Mouse (Mus musculus): ENCODE measurements around the gene Ethe1. TPM values are rescaled to one million over a fixed set of nuclear protein-coding genes. Genes with fewer than 3 reads are reported as not detected.
A peak's percentile ranks its signal among the peaks of the same experiment; 100 is the strongest.

The Ethe1 gene
- polyA plus RNA-seq, 1 experiment from 2014 or later = 21.9 TPM

DNA sequence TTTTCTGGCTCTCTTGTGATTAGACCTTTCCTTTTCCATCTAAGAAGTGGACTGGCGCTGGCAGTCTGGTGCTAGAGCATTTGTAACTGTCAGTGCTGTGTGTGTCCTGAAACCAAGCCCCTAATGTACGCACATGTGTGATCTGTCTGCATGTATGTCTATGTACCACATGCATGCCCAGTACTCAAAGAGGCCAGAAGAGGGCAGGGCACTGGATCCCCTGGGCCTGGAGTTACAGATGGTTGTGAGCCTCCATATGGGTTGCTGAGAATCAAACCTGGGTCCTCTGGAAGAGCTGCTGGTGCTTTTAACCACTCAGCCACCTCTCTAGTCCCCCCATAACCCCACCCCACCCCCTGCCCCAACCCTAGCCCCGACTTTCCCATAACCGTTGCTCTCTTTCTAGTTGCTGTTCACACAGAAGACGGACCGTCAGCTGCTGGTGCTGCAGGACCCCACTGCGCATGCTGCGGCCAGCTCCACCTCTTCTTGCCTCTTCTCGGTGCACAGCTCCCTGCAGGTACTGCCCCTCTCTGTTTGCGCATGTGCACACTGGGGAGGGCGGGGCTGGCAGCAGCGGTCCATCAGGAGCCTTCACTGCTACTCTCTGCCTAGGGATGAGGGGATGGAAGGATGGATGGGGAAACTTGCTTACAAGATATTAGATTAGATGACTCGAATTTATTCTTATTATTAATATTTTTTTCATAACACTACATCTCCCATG is 32.5 kb downstream of the Ethe1 start:
- Histone ChIP-seq H3K4me3 (no peak overlapping the region), H3K9ac (no peak overlapping the region), H3K36me3 (no peaks in the 10 kb centered on the region), H3K9me3 (no peaks in the 10 kb centered on the region), H3K27me3 (0 out of 2 replicates have a peak, but pooled peaks cover 2% of the 10 kb centered on the region), H3K4me1 (replicated peaks) (no peaks in the 10 kb centered on the region), H3K27ac (replicated peaks) (no peak overlapping the region), H3K4me2 (no peak overlapping the region)
- ATAC-seq (ENCODE audit: low read depth) = no peak
- 52% methylated on average over 13 of the region's 13 CpGs for WGBS

DNA sequence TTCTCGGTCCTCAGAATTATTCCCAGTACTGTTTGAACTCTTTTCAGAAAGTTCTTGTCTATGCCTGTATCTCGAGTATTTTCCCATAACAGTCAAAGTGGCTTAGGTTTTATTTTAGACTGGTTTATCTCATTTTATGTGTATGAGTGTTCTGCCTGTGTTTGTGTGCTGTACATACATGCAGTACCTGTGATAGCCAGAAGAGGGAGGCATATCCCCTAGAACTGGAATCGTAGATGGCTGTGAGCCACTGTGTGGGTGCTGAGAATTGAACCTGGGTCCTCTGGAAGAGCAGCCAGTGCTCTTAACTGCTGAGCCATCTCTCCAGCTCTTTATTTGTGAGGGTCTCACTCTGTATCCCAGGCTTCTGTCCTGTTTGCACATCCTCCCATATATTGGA is 33.9 kb downstream of the Ethe1 start:
- 0 out of 2 replicates have a peak, but pooled peaks cover 2% of the 10 kb centered on the region for H3K27me3 ChIP-seq
- H3K36me3 ChIP-seq = no peaks in the 10 kb centered on the region
- no peak overlapping the region for H3K27ac ChIP-seq (replicated peaks)
- H3K4me1 ChIP-seq (replicated peaks) = no peaks in the 10 kb centered on the region
- ATAC-seq (ENCODE audit: low read depth) = no peak
- H3K9me3 ChIP-seq = no peaks in the 10 kb centered on the region
- no peak overlapping the region for H3K4me3 ChIP-seq
- H3K9ac ChIP-seq = no peak overlapping the region
- no peak overlapping the region for H3K4me2 ChIP-seq
- WGBS = 82% methylated on average over 3 of the region's 3 CpGs

- no peak for ATAC-seq (ENCODE audit: low read depth)
- Histone ChIP-seq H3K36me3 (no peaks in the 10 kb centered on the region), H3K27me3 (0 out of 2 replicates have a peak, but pooled peaks cover 5% of the 10 kb centered on the region), H3K4me1 (replicated peaks) (no peaks in the 10 kb centered on the region), H3K4me2 (no peak overlapping the region), H3K9ac (no peak overlapping the region), H3K4me3 (no peak overlapping the region), H3K27ac (replicated peaks) (no peak overlapping the region), H3K9me3 (no peaks in the 10 kb centered on the region)
- 81% methylated on average over 6 of the region's 6 CpGs for WGBS
Measured at GRCm38 (mm10) chr7:24622967-24623366, 35.6 kb downstream of the Ethe1 start.

GRCm38 (mm10) chr7:24628685-24629610 is 41.6 kb downstream of the Ethe1 start:
- peaks cover 7% of the 10 kb centered on the region for H3K4me1 ChIP-seq (replicated peaks)
- peak overlapping the region; percentile 32 for H3K4me3 ChIP-seq
- no peak overlapping the region for H3K27ac ChIP-seq (replicated peaks)
- WGBS = 7% methylated on average over 32 of the region's 33 CpGs
- H3K9me3 ChIP-seq = no peaks in the 10 kb centered on the region
- peak; percentile 52; the same call in 1 of the 2 replicates for ATAC-seq (ENCODE audit: low read depth)
- H3K4me2 ChIP-seq = peak overlapping the region; percentile 59
- no peaks in the 10 kb centered on the region for H3K36me3 ChIP-seq
- H3K9ac ChIP-seq = peak overlapping the region; percentile 60
- peaks cover 10% of the 10 kb centered on the region; the same call in 1 of the 2 replicates for H3K27me3 ChIP-seq

DNA sequence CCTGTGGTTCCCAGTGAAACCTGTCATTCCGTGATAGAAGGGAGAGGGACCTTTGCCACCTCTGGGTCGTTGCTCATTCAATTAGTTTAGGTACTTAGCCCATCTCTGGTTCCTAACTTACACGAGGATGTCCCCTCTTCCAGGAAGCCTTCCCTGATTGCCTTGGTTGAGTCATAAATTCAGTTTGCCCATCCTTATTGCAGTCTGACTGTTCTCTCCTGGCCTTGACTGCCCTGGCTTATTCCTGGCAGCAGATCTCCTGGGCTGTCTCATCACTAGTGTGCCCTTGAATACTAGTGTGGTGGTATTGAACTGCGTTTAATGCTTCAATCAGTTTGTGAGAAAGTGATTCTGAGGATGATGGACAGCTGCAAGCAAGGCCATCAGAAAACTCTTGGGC is 42.3 kb downstream of the Ethe1 start:
- Histone ChIP-seq H3K36me3 (no peaks in the 10 kb centered on the region), H3K9ac (no peak overlapping the region), H3K4me1 (replicated peaks) (peaks cover 7% of the 10 kb centered on the region), H3K4me2 (no peak overlapping the region), H3K4me3 (no peak overlapping the region), H3K27me3 (peaks cover 17% of the 10 kb centered on the region), H3K9me3 (no peaks in the 10 kb centered on the region), H3K27ac (replicated peaks) (no peak overlapping the region)
- ATAC-seq (ENCODE audit: low read depth) = no peak
- 74% methylated on average over 4 of the region's 4 CpGs for WGBS

DNA sequence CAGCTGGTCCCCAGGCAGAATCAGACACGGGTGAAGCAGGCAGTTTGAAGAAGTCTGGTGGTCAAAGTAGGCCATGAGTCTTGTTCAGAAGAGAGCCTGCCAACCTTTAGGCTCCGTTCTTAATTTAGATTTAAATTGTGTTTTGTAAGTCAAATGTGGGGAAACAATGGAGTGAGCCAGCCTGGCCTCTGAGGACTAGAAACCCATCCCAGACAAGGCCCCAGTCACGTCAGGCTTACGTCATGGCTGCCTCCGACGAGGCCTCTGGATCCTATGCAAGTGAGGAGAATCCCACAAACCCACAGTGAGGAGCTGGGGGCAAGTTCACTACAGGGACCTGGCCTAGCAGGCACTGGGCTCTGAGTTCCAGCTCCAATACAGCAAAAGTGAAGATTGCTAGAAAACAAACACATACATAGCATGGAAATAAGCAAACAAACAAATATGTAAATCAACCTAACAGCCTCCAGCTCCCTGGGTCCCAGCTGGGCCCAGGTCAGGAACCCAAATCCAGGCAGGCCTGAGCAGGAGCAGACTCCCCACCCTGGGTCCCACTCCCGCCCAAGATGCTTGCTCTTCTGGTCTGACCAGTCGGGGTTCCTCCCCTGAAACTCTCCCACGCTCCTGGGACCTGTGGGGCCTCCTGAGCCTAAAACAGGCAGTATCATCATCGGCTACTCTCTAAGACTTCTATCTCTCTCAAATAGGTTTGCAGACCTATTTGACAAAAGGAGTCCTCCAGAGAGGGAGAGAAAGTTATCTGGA is 43.0 kb downstream of the Ethe1 start:
- Histone ChIP-seq H3K4me3 (no peak overlapping the region), H3K4me1 (replicated peaks) (peaks cover 7% of the 10 kb centered on the region), H3K36me3 (no peaks in the 10 kb centered on the region), H3K27ac (replicated peaks) (no peak overlapping the region), H3K9ac (no peak overlapping the region), H3K27me3 (peaks cover 21% of the 10 kb centered on the region), H3K4me2 (no peak overlapping the region), H3K9me3 (no peaks in the 10 kb centered on the region)
- WGBS = 67% methylated on average over 10 of the region's 10 CpGs
- ATAC-seq (ENCODE audit: low read depth) = no peak

DNA sequence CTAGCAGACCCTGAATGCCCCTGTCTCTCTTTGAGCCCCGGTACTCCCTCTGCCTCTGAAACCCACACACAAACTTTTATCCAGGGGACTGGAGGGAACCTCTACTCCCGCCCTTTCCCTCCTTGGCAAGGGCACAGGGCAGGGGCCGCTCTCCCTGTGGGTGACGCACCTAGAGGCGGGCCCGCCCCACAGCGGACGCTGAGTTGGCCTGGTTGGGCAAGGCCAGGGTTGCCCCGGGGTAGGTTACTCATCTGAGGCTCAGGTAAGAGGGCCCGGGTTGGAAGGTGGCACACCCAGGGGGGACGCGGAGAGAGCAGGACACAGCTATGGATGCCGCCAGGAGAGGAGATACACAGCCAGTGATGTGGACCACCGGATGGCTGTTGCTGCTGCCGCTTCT is 48.9 kb downstream of the Ethe1 start, which contains the start of gene Lypd3:
Gene Lypd3 (plus strand): TSS at position 287 of the 400 bp plus-strand sequence.
- Histone ChIP-seq H3K4me2 (peak within 1 kb of the TSS; percentile 34), H3K4me1 (replicated peaks) (peaks cover 23% of the 10 kb centered on the region), H3K4me3 (no peak within 1 kb of the TSS), H3K9ac (no peak within 1 kb of the TSS), H3K9me3 (no peaks in the 10 kb centered on the region), H3K36me3 (no peaks in the 10 kb centered on the region), H3K27me3 (peaks cover 71% of the 10 kb centered on the region), H3K27ac (replicated peaks) (no peak within 1 kb of the TSS)
- no peak for ATAC-seq (ENCODE audit: low read depth)
- WGBS = 17% methylated on average over 15 of the region's 15 CpGs

- Histone ChIP-seq H3K27ac (replicated peaks) (no peak overlapping the region), H3K27me3 (peaks cover 79% of the 10 kb centered on the region), H3K9me3 (no peaks in the 10 kb centered on the region), H3K36me3 (no peaks in the 10 kb centered on the region), H3K4me3 (no peak overlapping the region), H3K9ac (no peak overlapping the region), H3K4me1 (replicated peaks) (peaks cover 23% of the 10 kb centered on the region), H3K4me2 (peak overlapping the region; percentile 34)
- no peak for ATAC-seq (ENCODE audit: low read depth)
- WGBS = under 1% methylated on average over 18 of the region's 18 CpGs
Measured at GRCm38 (mm10) chr7:24637046-24637445, 49.7 kb downstream of the Ethe1 start.

DNA sequence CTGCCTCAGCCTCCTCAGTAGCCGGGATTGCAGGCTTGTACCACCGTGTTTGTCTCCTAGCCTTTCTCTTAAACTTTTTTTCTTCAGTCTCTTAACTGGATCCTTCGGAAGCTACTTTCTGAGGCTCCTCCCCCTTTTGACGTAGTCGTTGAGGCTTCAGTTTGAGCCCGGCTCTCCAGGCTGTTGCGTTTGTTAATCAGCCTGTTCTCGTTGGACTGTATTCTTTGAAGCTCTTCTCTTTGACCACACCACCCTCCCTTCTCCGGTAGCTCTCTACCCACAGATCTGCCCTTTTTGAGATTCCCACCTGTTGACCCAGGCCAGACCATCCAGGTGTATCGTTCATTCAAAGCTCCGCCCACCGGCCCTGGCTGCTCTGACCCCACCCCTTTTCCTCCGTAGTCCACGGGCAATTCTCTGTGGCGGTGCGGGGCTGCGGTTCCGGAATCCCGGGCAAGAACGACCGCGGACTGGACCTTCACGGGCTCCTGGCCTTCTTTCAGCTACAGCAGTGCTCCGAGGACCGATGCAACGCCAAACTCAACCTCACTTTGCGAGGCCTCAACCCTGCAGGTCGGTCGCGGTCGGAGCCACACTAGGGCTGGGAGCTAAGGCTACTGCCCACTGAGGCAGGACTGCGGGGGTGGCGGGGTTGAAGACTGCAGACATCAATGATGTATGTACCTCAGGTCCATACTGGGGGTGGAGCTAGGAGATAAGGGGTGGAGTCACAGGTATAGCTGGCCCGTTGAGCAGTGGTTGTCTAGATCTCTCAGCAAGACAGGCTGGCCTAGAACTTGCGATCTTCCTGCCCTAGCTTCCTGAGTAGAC is 50.9 kb downstream of the Ethe1 start:
- peak overlapping the region; percentile 32 for H3K4me3 ChIP-seq
- H3K4me1 ChIP-seq (replicated peaks) = peaks cover 23% of the 10 kb centered on the region
- peaks cover 89% of the 10 kb centered on the region for H3K27me3 ChIP-seq
- 3% methylated on average over 35 of the region's 35 CpGs for WGBS
- 0 out of 2 replicates have a peak overlapping the region, but pooled peaks have one; percentile 22 for H3K9ac ChIP-seq
- no peaks in the 10 kb centered on the region for H3K9me3 ChIP-seq
- H3K4me2 ChIP-seq = peak overlapping the region; percentile 61
- H3K36me3 ChIP-seq = no peaks in the 10 kb centered on the region
- no peak for ATAC-seq (ENCODE audit: low read depth)
- H3K27ac ChIP-seq (replicated peaks) = no peak overlapping the region

DNA sequence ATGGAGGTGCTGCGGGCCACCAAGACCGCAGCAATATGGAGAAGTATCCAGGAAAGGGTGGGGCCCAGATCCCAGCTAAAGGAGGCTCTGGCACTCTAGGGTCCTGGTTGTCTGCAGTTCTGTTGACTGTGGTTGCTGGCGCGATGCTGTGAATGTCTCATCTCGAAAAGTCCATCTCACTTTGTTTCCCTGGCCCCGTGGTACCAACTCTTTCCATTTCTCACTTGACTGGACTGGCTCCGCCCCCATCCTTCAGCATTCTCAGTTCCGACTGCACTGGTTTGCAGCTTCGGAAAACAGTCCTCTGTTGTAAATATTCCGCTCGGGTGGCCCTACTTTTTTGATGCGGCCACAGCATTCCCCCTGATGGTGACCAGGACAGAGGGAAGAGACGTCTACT is 53.1 kb downstream of the Ethe1 start:
- no peak overlapping the region for H3K9ac ChIP-seq
- no peak overlapping the region for H3K4me2 ChIP-seq
- H3K36me3 ChIP-seq = no peaks in the 10 kb centered on the region
- no peak for ATAC-seq (ENCODE audit: low read depth)
- H3K27me3 ChIP-seq = peaks cover 74% of the 10 kb centered on the region
- 67% methylated on average over 13 of the region's 13 CpGs for WGBS
- H3K27ac ChIP-seq (replicated peaks) = no peak overlapping the region
- no peak overlapping the region for H3K4me3 ChIP-seq
- no peaks in the 10 kb centered on the region for H3K9me3 ChIP-seq
- H3K4me1 ChIP-seq (replicated peaks) = peaks cover 23% of the 10 kb centered on the region

- ATAC-seq (ENCODE audit: low read depth) = no peak
- no peaks in the 10 kb centered on the region for H3K36me3 ChIP-seq
- peaks cover 13% of the 10 kb centered on the region for H3K4me1 ChIP-seq (replicated peaks)
- no peak overlapping the region for H3K27ac ChIP-seq (replicated peaks)
- no peak overlapping the region for H3K9ac ChIP-seq
- 10% methylated on average over 9 of the region's 9 CpGs for WGBS
- no peak overlapping the region for H3K4me3 ChIP-seq
- no peak overlapping the region for H3K4me2 ChIP-seq
- peaks cover 54% of the 10 kb centered on the region for H3K27me3 ChIP-seq
- H3K9me3 ChIP-seq = no peaks in the 10 kb centered on the region
Measured at GRCm38 (mm10) chr7:24642491-24642890, 55.1 kb downstream of the Ethe1 start.
